Mouse (Mus musculus) bone marrow, adult 2 months (tissue): ENCODE data around the gene Nbl1. TPM values are rescaled to one million over a fixed set of nuclear protein-coding genes. Genes with fewer than 3 reads are reported as not detected.
A peak's percentile ranks its signal among the peaks of the same experiment; 100 is the strongest.

Source experiments
- H3K27ac ChIP-seq: fragments of 200-500 bp; 2 replicates; pipeline ENCODE4 v1.5.1; 2012; ENCODE audit warnings: low read depth, mild to moderate bottlenecking, control low read depth, inconsistent platforms, low read length; ENCODE audit not compliant: control insufficient read depth, poor library complexity, insufficient read depth
- H3K4me1 ChIP-seq: fragments of 200-500 bp; 2 replicates; pipeline ENCODE4 v1.6.1; 2011; ENCODE audit warnings: low read length; ENCODE audit not compliant: control insufficient read depth, insufficient read depth
- H3K4me3 ChIP-seq: fragments of 200-500 bp; replicated peaks from 2 replicates; pipeline ENCODE3; 2011; ENCODE audit warnings: mild to moderate bottlenecking, low read depth, low read length, control low read depth; ENCODE audit not compliant: control insufficient read depth
- CTCF ChIP-seq: fragments of 200-500 bp; IDR thresholded peaks from 2 replicates; pipeline ENCODE4 v1.5.1; 2011; ENCODE audit warnings: low read length, control low read depth; ENCODE audit not compliant: control insufficient read depth, insufficient read depth
- POLR2A ChIP-seq: fragments of 200-500 bp; IDR thresholded peaks from 2 replicates; pipeline ENCODE4 v1.6.1; 2011; ENCODE audit warnings: low read depth, mild to moderate bottlenecking, control low read depth, low read length, borderline replicate concordance; ENCODE audit not compliant: control insufficient read depth
- whole genome bisulfite sequencing: fragments of 180-500 bp; shearing (Covaris S2); methylation state at CpG from one replicate; pipeline ENCODE4 v1.1.7; 2018; 5-methylcytosine and 5-hydroxymethylcytosine counted together
- polyA plus RNA-seq: library from polyadenylated mRNA; stranded (reverse); fragments of >200 nt; gene quantifications from 2 replicates; pipeline ENCODE4 v1.2.4, GENCODE M21; 2011; ENCODE audit warnings: low replicate concordance; ENCODE audit not compliant: missing spikeins, insufficient read depth, insufficient read length

Gene Nbl1
- polyA plus RNA-seq, 1 experiment = 2.0 TPM

DNA sequence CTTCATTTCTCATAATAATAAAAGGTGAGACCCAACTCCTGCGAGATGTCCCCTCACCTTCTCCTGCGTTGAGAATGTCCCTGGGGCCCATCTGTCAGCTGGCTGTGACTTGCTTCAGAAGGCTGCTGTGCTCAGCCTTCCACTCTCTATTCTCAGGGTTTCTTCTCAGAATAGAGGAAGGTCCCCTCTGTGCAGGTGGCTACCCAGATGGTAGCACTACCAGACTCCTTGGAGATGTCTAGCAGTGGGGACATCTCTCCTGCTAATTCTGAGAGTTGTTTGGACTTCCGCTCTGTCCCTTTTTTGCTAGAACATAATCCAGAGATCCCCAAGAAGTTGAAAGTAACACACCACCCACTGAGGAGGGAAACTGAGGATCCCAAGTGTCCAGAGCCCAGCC lies 57.9 kb downstream of the Nbl1 start:
- Histone ChIP-seq H3K4me1 (no peaks in the 10 kb centered on the region), H3K4me3 (no peak overlapping the region), H3K27ac (no peak overlapping the region)
- 88% methylated on average over 3 of the region's 3 CpGs for WGBS
- no peak for TF ChIP-seq CTCF
- TF ChIP-seq POLR2A = no peak

DNA sequence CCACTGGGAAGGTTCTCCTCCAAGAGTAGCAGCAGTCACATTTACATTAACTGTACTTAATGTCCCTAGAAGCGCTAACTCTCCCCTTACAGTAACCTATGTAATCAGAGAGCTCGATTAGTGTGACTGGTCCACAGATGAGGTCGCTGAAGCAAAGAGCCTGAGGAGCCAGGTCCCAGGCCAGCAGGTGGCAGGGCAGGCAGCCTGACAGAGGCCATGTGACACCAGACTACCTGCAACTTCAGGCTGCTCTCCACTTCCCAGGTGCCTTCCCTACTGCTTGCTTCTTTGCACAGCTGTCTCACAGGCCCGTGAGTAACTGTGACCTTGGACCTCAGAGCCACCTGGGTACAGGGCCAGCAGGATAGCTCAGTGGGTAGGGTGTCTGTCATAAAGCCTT lies 58.3 kb downstream of the Nbl1 start:
- TF ChIP-seq POLR2A (no peak), CTCF (0 out of 2 replicates have a peak, but pooled peaks have one; percentile 10)
- H3K4me1 ChIP-seq = no peaks in the 10 kb centered on the region
- H3K4me3 ChIP-seq = no peak overlapping the region
- H3K27ac ChIP-seq = no peak overlapping the region; the same call in 1 of the 2 replicates
- WGBS = 69% methylated on average over 4 of the region's 4 CpGs

DNA sequence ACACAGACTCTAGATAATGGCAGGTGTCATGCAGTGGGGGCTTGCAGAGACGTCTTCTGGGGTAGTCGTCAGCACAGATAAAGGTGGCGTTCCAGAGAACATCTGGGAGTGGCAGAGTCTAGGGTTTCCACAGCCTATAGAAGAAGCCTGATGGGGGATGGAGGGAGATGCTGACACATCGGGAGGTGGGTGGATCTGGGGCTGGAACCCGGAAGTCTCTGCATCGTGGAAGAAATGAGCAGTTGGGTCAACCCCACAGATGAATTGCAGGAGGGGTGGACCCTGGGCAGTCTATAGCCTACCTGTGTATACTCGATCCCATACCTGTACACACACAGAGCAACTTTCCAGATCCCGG lies 58.8 kb downstream of the Nbl1 start:
- 87% methylated on average over 8 of the region's 8 CpGs for WGBS

DNA sequence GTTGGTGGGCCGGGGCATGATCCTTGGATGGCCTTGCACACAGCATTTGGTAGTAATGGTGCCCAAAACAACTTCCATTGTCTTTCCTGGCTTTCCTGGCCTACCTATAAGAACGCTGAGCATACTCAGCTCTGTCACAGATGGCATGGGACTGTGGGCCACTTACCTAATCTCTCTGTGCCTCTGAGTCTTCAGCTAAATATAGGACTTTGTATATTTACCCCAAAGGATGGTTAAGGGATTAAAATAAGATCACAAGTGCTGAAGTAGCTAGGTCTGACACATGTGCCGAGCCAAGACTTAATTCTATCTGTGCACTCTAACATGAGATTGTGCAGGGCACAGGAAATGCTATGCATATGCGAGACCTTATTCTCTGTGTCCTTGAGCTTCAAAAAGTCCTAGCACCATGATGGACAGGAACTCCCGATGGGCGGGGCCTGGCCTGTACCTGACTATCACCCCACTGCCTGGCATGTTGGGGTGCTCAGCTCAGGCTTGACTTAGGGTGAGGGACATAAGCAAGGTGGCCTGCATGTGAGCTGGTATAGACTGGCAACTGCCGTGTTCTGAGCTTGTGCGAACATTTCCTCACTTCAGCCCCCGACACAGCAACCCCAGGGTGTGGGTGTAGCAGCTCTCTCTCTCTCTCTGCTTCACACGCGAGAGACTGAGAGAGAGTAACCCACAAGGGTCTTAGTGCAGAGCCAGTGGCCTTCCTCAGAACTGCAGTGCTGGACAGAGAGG lies 59.4 kb downstream of the Nbl1 start:
- no peak for TF ChIP-seq CTCF
- no peak for TF ChIP-seq POLR2A
- Histone ChIP-seq H3K4me1 (no peaks in the 10 kb centered on the region), H3K27ac (no peak overlapping the region), H3K4me3 (no peak overlapping the region)
- WGBS = 88% methylated on average over 11 of the region's 11 CpGs

More for the DNA sequence above, 58.8 kb downstream of the Nbl1 start:
- Histone ChIP-seq H3K4me1 (no peaks in the 10 kb centered on the region), H3K4me3 (no peak overlapping the region), H3K27ac (no peak overlapping the region; the same call in 1 of the 2 replicates)
- TF ChIP-seq POLR2A (no peak), CTCF (no peak)

DNA sequence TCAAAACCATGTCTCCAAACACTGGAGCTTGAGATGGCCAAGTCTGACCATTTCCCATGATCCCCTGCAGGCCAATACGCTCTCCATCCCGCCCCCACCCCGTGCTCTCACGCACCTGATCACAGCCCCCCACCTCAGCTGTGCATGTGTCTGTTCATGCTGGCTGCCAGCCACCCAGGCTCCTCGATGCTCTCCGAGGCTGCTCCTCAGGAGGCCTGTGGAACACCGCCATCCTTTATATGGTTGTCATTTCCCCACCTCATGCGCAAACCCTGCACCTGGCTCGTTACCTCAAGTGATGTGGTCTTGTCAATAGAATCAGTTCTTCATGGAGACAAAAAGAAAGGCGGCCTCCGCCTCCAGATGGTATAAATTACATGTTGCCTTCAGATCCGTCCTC lies 60.3 kb downstream of the Nbl1 start:
- no peak overlapping the region for H3K27ac ChIP-seq
- no peak overlapping the region for H3K4me3 ChIP-seq
- whole genome bisulfite sequencing = 87% methylated on average over 12 of the region's 12 CpGs
- H3K4me1 ChIP-seq = no peaks in the 10 kb centered on the region
- TF ChIP-seq CTCF (no peak), POLR2A (no peak)

Other genes with a start within 250 kb of the Nbl1 start
- gene Pla2g5, start 229.5 kb downstream of the Nbl1 start, polyA plus RNA-seq = not detected in 2 replicates
- gene Gm13030, start 219.0 kb downstream of the Nbl1 start, polyA plus RNA-seq = not detected in 2 replicates
- gene Pla2g2e, start 215.1 kb downstream of the Nbl1 start, polyA plus RNA-seq = not detected in 2 replicates
- 2.9 and 6.3 TPM in 2 replicates for gene Otud3, start 179.0 kb downstream of the Nbl1 start, polyA plus RNA-seq
- gene Rnf186, start 125.9 kb downstream of the Nbl1 start, polyA plus RNA-seq = not detected in 2 replicates
- gene Tmco4, start 120.1 kb downstream of the Nbl1 start, polyA plus RNA-seq = 2.7 and 6.0 TPM in 2 replicates
- gene Htr6, start 17.4 kb downstream of the Nbl1 start, polyA plus RNA-seq = not detected in 2 replicates
- 135 and 195 TPM in 2 replicates for gene Minos1, start 38.1 kb upstream of the Nbl1 start, polyA plus RNA-seq
- 104 and 160 TPM in 2 replicates for gene Capzb, start 99.9 kb upstream of the Nbl1 start, polyA plus RNA-seq
- 6.4 and 12.2 TPM in 2 replicates for gene Pqlc2, start 217.7 kb upstream of the Nbl1 start, polyA plus RNA-seq
- gene Akr7a5, start 217.8 kb upstream of the Nbl1 start, polyA plus RNA-seq = 10.9 and 12.1 TPM in 2 replicates